Mouse (Mus musculus): ENCODE measurements around the gene Ipo5.

GRCm38 (mm10) chr14:120967072-120967471 is 56.0 kb downstream of the Ipo5 start:
- TF ChIP-seq GATA1 (IDR thresholded peaks at IDR 0.05; ENCODE audit: borderline replicate concordance, low read length) (no peak), FLI1 (IDR thresholded peaks at IDR 0.05; ENCODE audit: low read length) (no peak)

Data from megakaryocyte, embryonic 14.5 days (primary cell).